Mouse (Mus musculus): ENCODE data around the gene Fads6. TPM values are rescaled to one million over a fixed set of nuclear protein-coding genes. Genes with fewer than 3 reads are reported as not detected.
A peak's percentile ranks its signal among the peaks of the same experiment; 100 is the strongest.

Gene Fads6
- polyA plus RNA-seq, 1 experiment = not detected

DNA sequence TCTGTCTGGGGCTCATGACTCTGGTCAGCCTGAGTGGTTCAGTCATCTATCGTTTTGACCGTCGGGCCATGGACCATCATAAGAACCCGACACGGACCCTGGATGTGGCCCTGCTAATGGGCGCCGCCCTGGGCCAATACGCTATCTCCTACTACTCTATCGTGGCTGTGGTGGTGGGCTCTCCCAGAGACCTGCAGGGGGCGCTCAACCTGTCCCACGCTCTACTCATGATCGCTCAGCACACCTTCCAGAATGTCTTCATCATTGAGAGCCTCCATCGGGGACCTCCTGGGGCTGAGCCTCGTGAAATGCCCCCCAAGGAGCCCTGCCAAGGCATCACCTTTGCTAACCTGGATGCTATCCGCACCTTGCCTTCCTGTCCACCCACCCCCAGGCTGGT is 31.9 kb upstream of the Fads6 start:
- no peak overlapping the region for H3K4me3 ChIP-seq (ENCODE audit: insufficient read depth, low read length)
- H3K4me1 ChIP-seq (ENCODE audit: control insufficient read depth, insufficient read depth, low read length) = no peaks in the 10 kb centered on the region
- no peak overlapping the region for H3K27ac ChIP-seq (ENCODE audit: insufficient read depth, low read length)
- TF ChIP-seq CTCF (IDR thresholded peaks at IDR 0.05; ENCODE audit: borderline replicate concordance, insufficient read depth, low read length) (no peak), POLR2A (IDR thresholded peaks at IDR 0.05; ENCODE audit: low read depth, low read length) (no peak)

DNA sequence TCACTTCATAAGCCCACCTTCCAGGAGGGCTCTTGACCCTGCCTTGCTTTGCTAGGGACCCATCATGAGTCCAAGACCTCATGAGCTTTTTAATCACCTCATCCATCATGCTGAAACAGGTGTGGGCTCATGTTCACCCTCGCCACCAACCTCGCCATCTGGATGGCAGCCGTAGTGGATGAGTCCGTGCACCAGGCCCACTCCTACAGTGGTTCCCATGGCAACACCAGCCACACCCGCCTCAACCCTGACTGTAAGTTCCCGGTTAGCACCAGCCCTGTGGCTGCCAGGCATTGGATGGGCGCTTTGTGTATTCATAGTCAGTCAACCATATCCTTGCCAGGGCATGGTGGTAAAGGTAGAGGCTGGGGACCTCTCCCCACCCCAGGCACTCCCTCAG is 29.3 kb upstream of the Fads6 start:
- Histone ChIP-seq H3K4me1 (ENCODE audit: control insufficient read depth, insufficient read depth, low read length) (no peaks in the 10 kb centered on the region), H3K27ac (ENCODE audit: insufficient read depth, low read length) (no peak overlapping the region), H3K4me3 (ENCODE audit: insufficient read depth, low read length) (no peak overlapping the region)
- TF ChIP-seq POLR2A (IDR thresholded peaks at IDR 0.05; ENCODE audit: low read depth, low read length) = no peak
- TF ChIP-seq CTCF (IDR thresholded peaks at IDR 0.05; ENCODE audit: borderline replicate concordance, insufficient read depth, low read length) = no peak

DNA sequence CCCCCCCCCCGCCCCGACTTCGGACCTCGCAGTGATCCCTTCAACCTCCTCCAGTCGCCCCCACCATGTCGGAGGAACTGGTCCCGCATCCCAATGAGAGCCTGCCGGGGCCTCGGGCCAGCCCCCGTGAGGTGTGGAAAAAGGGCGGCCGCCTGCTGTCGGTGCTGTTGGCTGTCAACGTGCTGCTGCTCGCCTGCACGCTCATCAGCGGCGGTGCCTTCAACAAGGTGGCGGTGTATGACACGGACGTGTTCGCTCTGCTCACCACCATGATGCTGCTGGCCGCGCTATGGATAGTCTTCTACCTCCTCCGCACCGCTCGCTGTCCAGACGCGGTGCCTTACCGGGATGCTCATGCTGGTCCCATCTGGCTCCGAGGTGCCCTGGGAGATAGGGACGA is 25.9 kb upstream of the Fads6 start:
- H3K4me3 ChIP-seq (ENCODE audit: insufficient read depth, low read length) = no peak overlapping the region
- no peak for TF ChIP-seq POLR2A (IDR thresholded peaks at IDR 0.05; ENCODE audit: low read depth, low read length)
- no peak for TF ChIP-seq CTCF (IDR thresholded peaks at IDR 0.05; ENCODE audit: borderline replicate concordance, insufficient read depth, low read length)
- H3K4me1 ChIP-seq (ENCODE audit: control insufficient read depth, insufficient read depth, low read length) = 0 out of 2 replicates have a peak, but pooled peaks cover 4% of the 10 kb centered on the region
- no peak overlapping the region for H3K27ac ChIP-seq (ENCODE audit: insufficient read depth, low read length)

DNA sequence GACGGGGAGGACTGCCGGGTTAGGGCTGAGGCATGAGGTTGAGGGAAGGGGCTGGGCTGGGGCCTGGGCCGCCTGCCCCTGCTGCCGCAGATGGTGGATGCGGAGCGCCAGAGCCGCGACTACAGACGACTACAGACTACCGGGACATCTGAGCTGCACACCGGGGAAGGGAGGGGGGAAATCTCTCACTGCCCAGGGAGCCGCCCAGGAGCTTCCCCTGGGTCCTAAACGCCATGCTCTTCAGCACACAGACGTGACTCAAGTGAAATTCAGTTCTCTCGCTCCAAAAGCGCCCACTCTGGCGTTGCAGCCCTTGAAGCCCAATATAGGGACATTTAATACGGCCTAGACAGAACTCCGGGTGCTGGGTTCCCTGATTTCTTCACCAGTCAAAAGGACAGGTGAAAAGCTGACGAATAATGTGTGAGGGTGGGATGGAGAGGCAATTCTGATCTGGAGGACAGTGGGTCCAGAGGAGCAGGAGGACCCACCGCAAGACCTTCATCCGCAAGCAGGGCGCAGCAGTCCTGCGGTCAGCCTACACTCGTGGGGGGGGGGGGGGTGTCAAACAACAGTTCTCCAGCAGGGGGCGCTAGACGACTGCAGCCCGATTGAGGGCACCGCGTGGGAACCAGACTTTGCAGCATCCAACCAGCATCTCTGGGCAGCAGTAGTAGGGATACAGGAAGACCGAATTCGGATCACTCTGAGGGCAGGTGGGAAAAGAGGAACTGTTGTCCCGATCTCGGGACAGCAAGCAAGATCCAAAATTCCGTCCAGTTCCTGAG is 24.6 kb upstream of the Fads6 start, which contains the start of gene Ush1g:
Gene Ush1g (minus strand): TSS at position 136 of the 788 bp plus-strand sequence.
- TF ChIP-seq POLR2A (IDR thresholded peaks at IDR 0.05; ENCODE audit: low read depth, low read length) = no peak
- peak; percentile 73 for TF ChIP-seq CTCF (IDR thresholded peaks at IDR 0.05; ENCODE audit: borderline replicate concordance, insufficient read depth, low read length)
- Histone ChIP-seq H3K27ac (ENCODE audit: insufficient read depth, low read length) (no peak within 1 kb of the TSS), H3K4me1 (ENCODE audit: control insufficient read depth, insufficient read depth, low read length) (0 out of 2 replicates have a peak, but pooled peaks cover 4% of the 10 kb centered on the region), H3K4me3 (ENCODE audit: insufficient read depth, low read length) (no peak within 1 kb of the TSS)

DNA sequence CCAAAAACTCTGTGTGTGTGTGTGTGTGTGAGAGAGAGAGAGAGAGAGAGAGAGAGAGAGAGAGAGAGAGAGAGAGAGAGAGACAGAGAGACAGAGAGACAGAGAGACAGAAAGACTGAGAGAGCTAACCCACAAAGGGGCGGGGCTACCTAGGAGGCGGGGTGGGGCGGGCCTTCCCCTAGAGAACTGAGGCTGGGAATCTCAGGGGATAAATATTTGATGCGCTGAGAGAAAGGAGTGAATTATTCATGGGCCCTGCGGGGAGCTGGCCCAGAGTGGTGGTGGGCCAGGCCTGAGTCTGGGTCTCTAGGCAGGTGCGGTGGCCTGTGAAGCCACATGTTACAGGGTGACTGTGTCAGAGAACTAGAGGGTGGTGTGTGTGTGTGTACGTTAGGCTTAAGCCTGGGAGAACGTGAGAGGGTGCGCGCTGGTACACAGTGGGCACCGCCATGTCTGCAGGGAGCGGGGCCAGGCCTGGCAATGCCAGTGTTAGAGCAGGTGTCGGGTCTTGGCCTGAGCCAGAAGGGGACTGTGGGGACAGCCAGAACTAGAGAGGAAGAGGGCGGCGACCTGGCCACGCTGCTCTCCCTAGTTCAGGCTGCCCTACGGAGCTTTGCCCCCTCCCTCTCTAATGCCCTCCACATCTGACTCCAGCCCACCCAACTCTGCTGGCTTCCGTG is 22.4 kb upstream of the Fads6 start:
- TF ChIP-seq POLR2A (IDR thresholded peaks at IDR 0.05; ENCODE audit: low read depth, low read length) = no peak
- no peak for TF ChIP-seq CTCF (IDR thresholded peaks at IDR 0.05; ENCODE audit: borderline replicate concordance, insufficient read depth, low read length)
- Histone ChIP-seq H3K4me3 (ENCODE audit: insufficient read depth, low read length) (no peak overlapping the region), H3K27ac (ENCODE audit: insufficient read depth, low read length) (no peak overlapping the region), H3K4me1 (ENCODE audit: control insufficient read depth, insufficient read depth, low read length) (0 out of 2 replicates have a peak, but pooled peaks cover 4% of the 10 kb centered on the region)

DNA sequence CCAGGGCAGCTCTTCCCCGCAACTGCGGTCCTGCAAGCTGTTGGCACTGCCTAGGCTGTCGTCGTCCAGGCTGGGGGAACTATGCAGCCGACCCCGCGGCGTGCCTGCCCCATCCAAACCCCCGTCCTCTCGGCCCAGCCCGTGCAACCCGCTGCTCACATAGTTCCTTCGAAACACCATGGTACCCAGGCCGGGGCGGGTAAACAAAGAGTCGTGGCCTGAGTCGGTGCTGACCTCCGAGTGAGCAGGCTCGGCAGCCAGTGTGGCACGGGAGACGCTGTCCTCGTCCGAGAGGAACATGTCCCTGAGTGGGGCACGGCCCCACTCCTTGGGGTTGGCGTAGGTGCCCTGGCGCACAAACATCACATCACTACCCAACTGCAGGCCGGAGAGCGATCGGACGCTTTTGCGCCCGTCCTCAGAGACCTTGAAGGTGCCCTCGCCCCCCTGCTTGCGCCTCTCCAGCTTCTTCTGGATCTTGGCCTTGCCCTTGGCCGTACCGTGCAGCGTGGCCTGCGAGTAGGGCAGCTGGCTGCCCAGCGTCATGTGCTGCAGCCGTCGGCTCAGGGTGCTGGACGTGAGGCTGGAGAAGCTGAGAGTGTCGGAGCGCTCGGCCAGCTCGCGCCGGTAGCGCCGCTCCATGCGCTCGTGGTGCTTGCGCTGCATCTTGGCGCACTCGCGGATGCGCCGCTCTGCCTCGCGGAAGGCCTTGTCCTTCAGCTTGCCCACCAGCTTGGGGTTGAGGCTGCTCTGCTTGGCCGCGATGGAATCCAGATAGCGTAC is 21.0 kb upstream of the Fads6 start:
- no peak for TF ChIP-seq POLR2A (IDR thresholded peaks at IDR 0.05; ENCODE audit: low read depth, low read length)
- TF ChIP-seq CTCF (IDR thresholded peaks at IDR 0.05; ENCODE audit: borderline replicate concordance, insufficient read depth, low read length) = no peak
- no peak overlapping the region for H3K27ac ChIP-seq (ENCODE audit: insufficient read depth, low read length)
- H3K4me1 ChIP-seq (ENCODE audit: control insufficient read depth, insufficient read depth, low read length) = 0 out of 2 replicates have a peak, but pooled peaks cover 4% of the 10 kb centered on the region
- H3K4me3 ChIP-seq (ENCODE audit: insufficient read depth, low read length) = no peak overlapping the region

DNA sequence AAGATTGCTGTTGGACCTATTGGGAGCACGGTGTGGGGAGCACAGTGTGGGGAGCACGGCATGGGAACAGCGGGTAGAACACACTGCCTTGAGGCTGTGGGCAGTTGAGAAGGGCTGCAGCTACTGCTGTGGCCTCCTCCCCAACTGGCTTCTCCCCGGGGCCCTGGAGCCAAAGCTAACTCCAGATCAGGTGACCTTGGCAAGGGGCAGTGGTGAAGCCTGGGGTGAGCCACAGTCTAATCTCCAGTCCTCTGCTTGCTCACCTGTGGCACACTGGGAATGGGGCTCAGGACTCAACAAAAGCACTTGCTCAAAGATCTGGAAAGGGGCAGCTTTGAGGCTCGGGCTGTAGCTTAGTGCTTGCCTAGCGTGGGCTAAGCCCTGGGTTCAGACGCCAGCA is 19.7 kb upstream of the Fads6 start:
- Histone ChIP-seq H3K27ac (ENCODE audit: insufficient read depth, low read length) (no peak overlapping the region), H3K4me3 (ENCODE audit: insufficient read depth, low read length) (no peak overlapping the region), H3K4me1 (ENCODE audit: control insufficient read depth, insufficient read depth, low read length) (0 out of 2 replicates have a peak, but pooled peaks cover 4% of the 10 kb centered on the region)
- TF ChIP-seq CTCF (IDR thresholded peaks at IDR 0.05; ENCODE audit: borderline replicate concordance, insufficient read depth, low read length) (no peak), POLR2A (IDR thresholded peaks at IDR 0.05; ENCODE audit: low read depth, low read length) (no peak)

DNA sequence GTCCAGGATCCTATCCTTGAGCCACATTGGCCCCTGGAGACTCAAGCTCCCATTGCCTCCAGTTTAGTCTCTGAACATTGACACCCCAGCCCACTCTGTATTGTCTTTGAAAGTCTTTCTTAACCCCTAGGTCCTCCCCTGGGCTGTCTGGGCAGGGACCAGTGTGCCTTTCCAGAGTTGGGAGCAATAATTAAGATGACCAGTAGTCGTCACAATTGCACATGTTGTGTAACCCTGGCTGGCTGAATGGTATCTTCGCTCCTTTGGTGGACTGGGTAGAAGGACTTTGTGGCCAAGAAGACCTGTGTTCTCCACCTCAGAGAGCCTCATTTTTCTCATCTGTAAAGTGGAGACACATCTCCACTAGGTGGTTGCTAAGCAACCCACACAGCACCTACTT is 16.8 kb upstream of the Fads6 start:
- H3K27ac ChIP-seq (ENCODE audit: insufficient read depth, low read length) = no peak overlapping the region
- TF ChIP-seq POLR2A (IDR thresholded peaks at IDR 0.05; ENCODE audit: low read depth, low read length) (no peak), CTCF (IDR thresholded peaks at IDR 0.05; ENCODE audit: borderline replicate concordance, insufficient read depth, low read length) (no peak)
- no peak overlapping the region for H3K4me3 ChIP-seq (ENCODE audit: insufficient read depth, low read length)
- no peaks in the 10 kb centered on the region for H3K4me1 ChIP-seq (ENCODE audit: control insufficient read depth, insufficient read depth, low read length)

DNA sequence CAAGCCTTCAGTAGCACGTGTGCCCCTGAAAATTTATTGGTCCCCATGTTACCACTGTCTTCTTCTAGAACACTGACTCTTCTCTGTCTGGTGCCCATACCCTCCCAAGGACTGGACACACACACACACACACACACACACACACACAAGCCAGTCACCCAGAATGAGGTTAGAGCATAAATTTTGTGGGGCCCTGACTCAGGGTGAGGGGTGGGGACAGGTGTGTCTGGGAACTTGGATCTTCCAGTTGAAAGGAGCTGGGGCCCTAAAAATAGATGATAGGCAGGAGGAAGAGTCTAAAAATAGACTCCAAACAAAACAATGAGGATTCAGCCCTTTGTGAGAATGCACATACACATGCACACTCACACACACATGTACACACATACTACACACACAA is 11.3 kb upstream of the Fads6 start:
- TF ChIP-seq CTCF (IDR thresholded peaks at IDR 0.05; ENCODE audit: borderline replicate concordance, insufficient read depth, low read length) (no peak), POLR2A (IDR thresholded peaks at IDR 0.05; ENCODE audit: low read depth, low read length) (no peak)
- no peak overlapping the region for H3K4me3 ChIP-seq (ENCODE audit: insufficient read depth, low read length)
- no peaks in the 10 kb centered on the region for H3K4me1 ChIP-seq (ENCODE audit: control insufficient read depth, insufficient read depth, low read length)
- H3K27ac ChIP-seq (ENCODE audit: insufficient read depth, low read length) = no peak overlapping the region

Data from embryonic fibroblast, embryonic 13.5 days (primary cell).